Comparison of ENCODE assay signal across 28 mouse cellular contexts in the genomic region with DNA sequence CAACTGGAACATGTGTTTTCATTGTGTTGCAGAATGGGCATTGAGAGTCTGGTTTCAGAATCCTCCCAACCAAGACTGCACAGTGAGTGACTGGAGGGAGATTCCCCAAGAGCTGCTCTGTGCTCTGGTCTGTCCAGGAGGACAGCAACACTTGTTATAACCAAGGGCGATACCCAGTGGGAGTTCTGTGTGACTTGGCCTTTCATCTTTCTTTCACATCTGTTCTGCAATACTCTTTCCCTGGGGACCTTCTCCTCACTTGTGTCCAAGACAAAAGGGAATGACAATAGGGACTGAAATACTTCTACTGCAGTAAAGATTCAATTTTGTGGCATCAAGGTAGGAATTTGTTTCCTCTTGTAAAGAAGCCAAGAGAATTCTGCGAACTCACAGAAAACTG. TPM values are rescaled to one million over a fixed set of nuclear protein-coding genes. Genes with fewer than 3 reads are reported as not detected.
A peak's percentile ranks its signal among the peaks of the same experiment; 100 is the strongest.
DNase-seq lines count a peak whose midpoint lies in the region; TF ChIP-seq lines count a peak whose summit lies in the region.
"Had no signal": no experiment of that assay in that cellular context is flagged by ENCODE, and none has a peak within 500 bp of the region (broad histone marks: within the 10 kb centered on the region; RNA-seq: fewer than 3 reads in every experiment).

A gene (minus strand): TSS at position 101 of the 400 bp plus-strand sequence.

- TF ChIP-seq POLR2A in cerebellum, adult 2 months (IDR thresholded peaks at IDR 0.05; ENCODE audit: borderline replicate concordance, insufficient read depth, low read length): no peak

- 71% methylated on average over 2 of the region's 2 CpGs for WGBS in cerebellum, adult 2 months

- no peak within 1 kb of the TSS for H3K27ac ChIP-seq in cerebellum, adult 2 months (ENCODE audit: insufficient read depth, low read length)
- H3K27ac ChIP-seq: embryonic facial prominence, embryonic 13.5 days; embryonic facial prominence, embryonic 15.5 days; forebrain, embryonic 10.5 days; forebrain, embryonic 12.5 days; gastrocnemius, adult 2 months had no signal

- peak; percentile 3 for DNase-seq in embryo, embryonic 10.5 days (ENCODE audit: low spot score)
- no peak for DNase-seq in embryo, embryonic 10 days (ENCODE audit: low spot score)
- DNase-seq in R1 (ENCODE audit: low read depth, low spot score) (peak; percentile 12), adipocyte (ENCODE audit: low spot score) (peak; percentile 3)
- peak; percentile 1 for DNase-seq in mesoderm, embryonic 11.5 days (ENCODE audit: low read depth, low spot score)
- no peak for DNase-seq in layer of hippocampus, adult 9-10 months (ENCODE audit: low spot score)
- DNase-seq in cerebellum, adult 11 months: no peak
- DNase-seq in cerebellum, adult 2 months: no peak
- DNase-seq: adrenal gland, adult 8-10 months; adrenal gland, postnatal 25 days; cerebellum, adult 8-10 months; cerebellum, adult 9-11 months; cerebellum, postnatal 14 days; cerebellum, postnatal 36 days; embryo, embryonic 11 days; gastrocnemius, adult 2 months had no signal

- no peak for TF ChIP-seq CTCF in cerebellum, adult 2 months (IDR thresholded peaks at IDR 0.05; ENCODE audit: borderline replicate concordance, insufficient read depth, low read depth, low read length)

- no peak within 1 kb of the TSS for H3K4me3 ChIP-seq in cerebellum, adult 2 months (replicated peaks; ENCODE audit: insufficient read depth, low read depth, low read length)
- H3K4me3 ChIP-seq: embryonic facial prominence, embryonic 13.5 days; embryonic facial prominence, embryonic 15.5 days; erythroblast, embryonic 14.5 days; forebrain, embryonic 10.5 days; forebrain, embryonic 12.5 days; gastrocnemius, adult 2 months had no signal

- no peaks in the 10 kb centered on the region for H3K27me3 ChIP-seq in cerebellum, adult 2 months (ENCODE audit: control insufficient read depth, insufficient read depth, low read length)
- H3K27me3 ChIP-seq: embryonic facial prominence, embryonic 13.5 days; embryonic facial prominence, embryonic 15.5 days; forebrain, embryonic 12.5 days had no signal

- H3K4me1 ChIP-seq in cerebellum, adult 2 months (ENCODE audit: control insufficient read depth, insufficient read depth, low read length): no peaks in the 10 kb centered on the region
- H3K4me1 ChIP-seq: embryonic facial prominence, embryonic 13.5 days; embryonic facial prominence, embryonic 15.5 days; forebrain, embryonic 10.5 days; forebrain, embryonic 12.5 days had no signal

RNA-seq across cellular contexts. Expression of the gene that starts here (rescaled TPM):
- polyA plus RNA-seq in cerebellum, adult 2 months (2012; rRNA removed): 0.03 TPM in 1 of 2 replicates, not detected in the other
- polyA plus RNA-seq: activated CD4-positive, CD25-positive, alpha-beta regulatory T cell, adult 4 months; brain, embryonic 14.5 days; embryonic facial prominence, embryonic 11.5 days; embryonic facial prominence, embryonic 13.5 days; embryonic facial prominence, embryonic 15.5 days; forebrain, embryonic 10.5 days; forebrain, embryonic 12.5 days; forebrain, embryonic 14.5 days; frontal cortex, adult 2 months; G1E; Patski had no signal

Comparison
In these comparisons a context has a peak if more than half of its experiments do, and no peak if none do; other contexts are left out.
1. DNase-seq: peak in embryo, embryonic 10.5 days (single experiment), R1 (single experiment), adipocyte (single experiment) and mesoderm, embryonic 11.5 days (single experiment); none in embryo, embryonic 10 days (single experiment), layer of hippocampus, adult 9-10 months (single experiment), cerebellum, adult 11 months (single experiment) and cerebellum, adult 2 months (0 of 2).